Mouse (Mus musculus): ENCODE data around the gene Hnrnpm. TPM values are rescaled to one million over a fixed set of nuclear protein-coding genes. Genes with fewer than 3 reads are reported as not detected.
"Not testable (repeated sequence)": the region's sequence is repeated elsewhere in the genome, so short reads cannot be mapped to it uniquely, and the experiment has no call there.

The Hnrnpm gene
- polyA plus RNA-seq, 1 experiment from 2014 or later = 161 TPM

GRCm38 (mm10) chr17:33613726-33614125 is 72.9 kb downstream of the Hnrnpm start:
- ATAC-seq (ENCODE audit: low FRiP score); H3K9me3 ChIP-seq (ENCODE audit: control insufficient read depth, low read length); H3K9ac ChIP-seq; H3K36me3 ChIP-seq (replicated peaks; ENCODE audit: control insufficient read depth, insufficient read depth); H3K4me3 ChIP-seq (replicated peaks; ENCODE audit: low read length); H3K4me1 ChIP-seq (replicated peaks; ENCODE audit: control insufficient read depth, insufficient read depth, low read length); H3K4me2 ChIP-seq (replicated peaks); H3K27me3 ChIP-seq (ENCODE audit: control insufficient read depth, insufficient read depth, low read length); H3K27ac ChIP-seq: not testable (repeated sequence)
- WGBS = 89% methylated on average over 5 of the region's 5 CpGs
- DNase-seq (ENCODE audit: low spot score) = peak; percentile 10

GRCm38 (mm10) chr17:33610548-33610947 is 76.1 kb downstream of the Hnrnpm start:
- 88% methylated on average over 7 of the region's 7 CpGs for WGBS
- H3K27me3 ChIP-seq (ENCODE audit: control insufficient read depth, insufficient read depth, low read length) = no peaks in the 10 kb centered on the region; the same call in 1 of the 2 replicates
- H3K9me3 ChIP-seq (ENCODE audit: control insufficient read depth, low read length) = no peaks in the 10 kb centered on the region
- H3K9ac ChIP-seq = no peak overlapping the region
- H3K4me3 ChIP-seq (replicated peaks; ENCODE audit: low read length) = no peak overlapping the region
- DNase-seq (ENCODE audit: low spot score) (peak; percentile 1), ATAC-seq (ENCODE audit: low FRiP score) (no peak)
- H3K36me3 ChIP-seq (replicated peaks; ENCODE audit: control insufficient read depth, insufficient read depth) = no peaks in the 10 kb centered on the region
- H3K4me2 ChIP-seq (replicated peaks) = no peak overlapping the region
- no peak overlapping the region for H3K27ac ChIP-seq
- no peaks in the 10 kb centered on the region for H3K4me1 ChIP-seq (replicated peaks; ENCODE audit: control insufficient read depth, insufficient read depth, low read length)

- ATAC-seq (ENCODE audit: low FRiP score) (no peak), DNase-seq (ENCODE audit: low spot score) (peak; percentile 10)
- no peak overlapping the region for H3K4me3 ChIP-seq (replicated peaks; ENCODE audit: low read length)
- H3K9me3 ChIP-seq (ENCODE audit: control insufficient read depth, low read length) = no peaks in the 10 kb centered on the region
- H3K4me2 ChIP-seq (replicated peaks) = no peak overlapping the region
- H3K9ac ChIP-seq = no peak overlapping the region
- H3K27me3 ChIP-seq (ENCODE audit: control insufficient read depth, insufficient read depth, low read length) = no peaks in the 10 kb centered on the region
- no peaks in the 10 kb centered on the region for H3K36me3 ChIP-seq (replicated peaks; ENCODE audit: control insufficient read depth, insufficient read depth)
- H3K27ac ChIP-seq = no peak overlapping the region
- 79% methylated on average over 2 of the region's 2 CpGs for WGBS
- H3K4me1 ChIP-seq (replicated peaks; ENCODE audit: control insufficient read depth, insufficient read depth, low read length) = no peaks in the 10 kb centered on the region
Observed at GRCm38 (mm10) chr17:33607273-33607672, 79.4 kb downstream of the Hnrnpm start.

GRCm38 (mm10) chr17:33601947-33602346 is 84.7 kb downstream of the Hnrnpm start:
- WGBS = 87% methylated on average over 12 of the region's 12 CpGs
- H3K27ac ChIP-seq = no peak overlapping the region
- H3K4me2 ChIP-seq (replicated peaks) = no peak overlapping the region
- no peaks in the 10 kb centered on the region for H3K4me1 ChIP-seq (replicated peaks; ENCODE audit: control insufficient read depth, insufficient read depth, low read length)
- no peak overlapping the region for H3K9ac ChIP-seq
- H3K27me3 ChIP-seq (ENCODE audit: control insufficient read depth, insufficient read depth, low read length) = no peaks in the 10 kb centered on the region
- no peak overlapping the region for H3K4me3 ChIP-seq (replicated peaks; ENCODE audit: low read length)
- H3K36me3 ChIP-seq (replicated peaks; ENCODE audit: control insufficient read depth, insufficient read depth) = no peaks in the 10 kb centered on the region
- H3K9me3 ChIP-seq (ENCODE audit: control insufficient read depth, low read length) = peaks cover 4% of the 10 kb centered on the region; the same call in 1 of the 2 replicates
- ATAC-seq (ENCODE audit: low FRiP score) = no peak
- DNase-seq (ENCODE audit: low spot score) = peak; percentile 14

- Histone ChIP-seq H3K4me2 (replicated peaks) (no peak overlapping the region), H3K4me3 (replicated peaks; ENCODE audit: low read length) (no peak overlapping the region), H3K27me3 (ENCODE audit: control insufficient read depth, insufficient read depth, low read length) (no peaks in the 10 kb centered on the region), H3K9me3 (ENCODE audit: control insufficient read depth, low read length) (peaks cover 4% of the 10 kb centered on the region; the same call in 1 of the 2 replicates), H3K36me3 (replicated peaks; ENCODE audit: control insufficient read depth, insufficient read depth) (no peaks in the 10 kb centered on the region), H3K27ac (no peak overlapping the region), H3K4me1 (replicated peaks; ENCODE audit: control insufficient read depth, insufficient read depth, low read length) (no peaks in the 10 kb centered on the region), H3K9ac (no peak overlapping the region)
- DNase-seq (ENCODE audit: low spot score) = no peak
- 89% methylated on average over 3 of the region's 3 CpGs for WGBS
- ATAC-seq (ENCODE audit: low FRiP score) = no peak
Observed at GRCm38 (mm10) chr17:33600831-33601230, 85.8 kb downstream of the Hnrnpm start.

- H3K4me2 ChIP-seq (replicated peaks) = no peak overlapping the region
- H3K9me3 ChIP-seq (ENCODE audit: control insufficient read depth, low read length) = peaks cover 4% of the 10 kb centered on the region; the same call in 1 of the 2 replicates
- 88% methylated on average over 8 of the region's 8 CpGs for WGBS
- ATAC-seq (ENCODE audit: low FRiP score) (no peak), DNase-seq (ENCODE audit: low spot score) (no peak)
- no peaks in the 10 kb centered on the region for H3K4me1 ChIP-seq (replicated peaks; ENCODE audit: control insufficient read depth, insufficient read depth, low read length)
- no peak overlapping the region for H3K9ac ChIP-seq
- H3K27ac ChIP-seq = no peak overlapping the region
- no peaks in the 10 kb centered on the region for H3K36me3 ChIP-seq (replicated peaks; ENCODE audit: control insufficient read depth, insufficient read depth)
- H3K4me3 ChIP-seq (replicated peaks; ENCODE audit: low read length) = no peak overlapping the region
- H3K27me3 ChIP-seq (ENCODE audit: control insufficient read depth, insufficient read depth, low read length) = no peaks in the 10 kb centered on the region
Observed at GRCm38 (mm10) chr17:33599836-33600475, 86.7 kb downstream of the Hnrnpm start.

- peaks cover 4% of the 10 kb centered on the region; the same call in 1 of the 2 replicates for H3K9me3 ChIP-seq (ENCODE audit: control insufficient read depth, low read length)
- H3K27ac ChIP-seq = no peak overlapping the region
- ATAC-seq (ENCODE audit: low FRiP score) (no peak), DNase-seq (ENCODE audit: low spot score) (no peak)
- no peak overlapping the region for H3K4me3 ChIP-seq (replicated peaks; ENCODE audit: low read length)
- no peak overlapping the region for H3K4me2 ChIP-seq (replicated peaks)
- H3K36me3 ChIP-seq (replicated peaks; ENCODE audit: control insufficient read depth, insufficient read depth) = no peaks in the 10 kb centered on the region
- no peak overlapping the region for H3K9ac ChIP-seq
- H3K4me1 ChIP-seq (replicated peaks; ENCODE audit: control insufficient read depth, insufficient read depth, low read length) = no peaks in the 10 kb centered on the region
- WGBS = 91% methylated on average over 5 of the region's 5 CpGs
- H3K27me3 ChIP-seq (ENCODE audit: control insufficient read depth, insufficient read depth, low read length) = no peaks in the 10 kb centered on the region
Observed at GRCm38 (mm10) chr17:33598506-33598905, 88.2 kb downstream of the Hnrnpm start.

- peaks cover 4% of the 10 kb centered on the region; the same call in 1 of the 2 replicates for H3K9me3 ChIP-seq (ENCODE audit: control insufficient read depth, low read length)
- H3K4me2 ChIP-seq (replicated peaks) = no peak overlapping the region
- no peaks in the 10 kb centered on the region for H3K4me1 ChIP-seq (replicated peaks; ENCODE audit: control insufficient read depth, insufficient read depth, low read length)
- H3K9ac ChIP-seq = no peak overlapping the region
- no peak overlapping the region for H3K4me3 ChIP-seq (replicated peaks; ENCODE audit: low read length)
- no peaks in the 10 kb centered on the region for H3K27me3 ChIP-seq (ENCODE audit: control insufficient read depth, insufficient read depth, low read length)
- H3K27ac ChIP-seq = no peak overlapping the region
- DNase-seq (ENCODE audit: low spot score) (no peak), ATAC-seq (ENCODE audit: low FRiP score) (no peak)
- no peaks in the 10 kb centered on the region for H3K36me3 ChIP-seq (replicated peaks; ENCODE audit: control insufficient read depth, insufficient read depth)
Observed at GRCm38 (mm10) chr17:33597271-33597670, 89.4 kb downstream of the Hnrnpm start.

Measured in hindbrain, embryonic 14.5 days (tissue).